Mouse (Mus musculus) bone marrow, adult 2 months (tissue): Measurements from ENCODE around the gene Snapc1.

Source experiments
- CTCF ChIP-seq: fragments of 200-500 bp; IDR thresholded peaks from 2 replicates; pipeline ENCODE4 v1.5.1; 2011; ENCODE audit warnings: low read length, control low read depth; ENCODE audit not compliant: control insufficient read depth, insufficient read depth
- POLR2A ChIP-seq: fragments of 200-500 bp; IDR thresholded peaks from 2 replicates; pipeline ENCODE4 v1.6.1; 2011; ENCODE audit warnings: low read depth, mild to moderate bottlenecking, control low read depth, low read length, borderline replicate concordance; ENCODE audit not compliant: control insufficient read depth

DNA sequence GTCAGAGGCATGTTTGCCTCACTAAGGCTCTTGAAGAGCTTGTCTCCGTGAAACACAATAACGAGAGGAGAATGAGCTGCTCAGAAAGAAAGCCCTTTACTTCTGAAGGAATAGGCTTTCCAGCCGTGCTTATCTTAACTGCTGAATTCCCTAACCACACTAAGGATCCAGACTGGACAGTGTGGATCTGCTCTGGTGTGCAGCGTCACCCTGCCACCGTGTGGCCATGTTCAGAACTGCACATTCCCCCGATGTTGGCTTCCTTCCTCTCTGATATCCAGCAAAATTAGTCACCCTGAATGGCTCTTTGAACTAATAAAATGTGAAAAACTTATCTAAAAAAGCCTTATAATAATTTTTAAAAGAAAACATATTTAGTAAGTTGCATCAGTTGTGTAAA, 49.5 kb downstream of the Snapc1 start:
- TF ChIP-seq CTCF (peak; percentile 93), POLR2A (no peak)
